Mouse (Mus musculus): ENCODE results near the gene Fam160a2.
A peak's percentile ranks its signal among the peaks of the same experiment; 100 is the strongest.

Gene Fam160a2

DNA sequence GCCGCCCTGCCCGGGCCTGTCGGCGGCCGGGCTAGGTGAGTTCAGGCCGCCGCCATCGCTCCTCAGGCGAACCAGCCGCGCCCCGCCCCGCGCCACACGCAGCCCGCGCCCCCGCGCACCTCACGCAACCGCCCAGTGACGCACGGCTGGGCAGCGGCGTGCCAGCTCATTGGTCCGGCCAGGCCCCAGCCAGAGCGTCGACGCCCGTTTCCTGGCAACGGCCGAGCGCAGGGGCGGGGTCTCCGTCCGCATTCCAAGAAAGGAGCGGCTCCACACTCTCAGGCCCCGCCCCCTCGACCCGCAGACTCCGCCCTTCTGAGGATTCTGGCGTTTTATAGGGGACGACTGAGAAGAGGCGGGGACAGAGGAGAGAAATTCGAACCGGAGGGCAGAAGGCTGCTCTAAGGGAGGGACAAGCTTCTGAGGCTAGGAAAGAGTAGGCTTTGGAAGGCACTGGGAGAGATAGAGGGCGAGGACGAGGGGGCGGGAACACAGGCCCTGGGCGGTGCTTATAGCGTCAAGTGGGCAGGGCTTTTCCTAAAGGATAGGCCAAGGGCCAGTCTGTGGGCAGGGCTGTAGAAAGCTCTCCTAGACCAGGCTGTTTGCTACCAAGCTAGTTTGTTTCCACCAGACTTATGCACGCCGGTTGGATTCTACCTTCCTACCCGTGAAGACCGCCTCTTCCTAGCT is at the start of gene Fam160a2:
Gene Fam160a2, minus strand, starts transcription at position 120 of the 690 bp plus-strand sequence.
- peak; percentile 98 to 99 for DNase-seq (ENCODE audit: low spot score in 2 of 2)

DNA sequence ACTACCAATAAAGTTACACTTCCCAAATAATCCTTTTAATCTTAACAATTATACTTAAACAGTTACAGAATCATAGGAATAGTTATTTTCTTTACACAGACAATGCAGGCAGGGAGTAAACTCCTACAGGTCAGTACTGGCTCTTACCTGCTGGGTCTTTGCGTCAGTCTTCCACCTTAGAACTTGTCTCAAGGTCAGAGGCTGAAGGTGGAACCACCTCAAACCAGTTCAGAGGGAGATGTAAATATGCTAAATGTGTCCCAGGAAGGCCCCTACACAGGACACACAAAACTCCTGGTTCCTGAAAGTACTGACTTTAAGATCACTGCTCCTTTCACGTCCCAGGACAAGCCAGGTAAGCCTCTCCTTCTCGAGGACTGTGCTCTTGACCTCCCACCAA is 45.2 kb upstream of the Fam160a2 start:
- DNase-seq (ENCODE audit: low spot score in 2 of 2): no peak

DNA sequence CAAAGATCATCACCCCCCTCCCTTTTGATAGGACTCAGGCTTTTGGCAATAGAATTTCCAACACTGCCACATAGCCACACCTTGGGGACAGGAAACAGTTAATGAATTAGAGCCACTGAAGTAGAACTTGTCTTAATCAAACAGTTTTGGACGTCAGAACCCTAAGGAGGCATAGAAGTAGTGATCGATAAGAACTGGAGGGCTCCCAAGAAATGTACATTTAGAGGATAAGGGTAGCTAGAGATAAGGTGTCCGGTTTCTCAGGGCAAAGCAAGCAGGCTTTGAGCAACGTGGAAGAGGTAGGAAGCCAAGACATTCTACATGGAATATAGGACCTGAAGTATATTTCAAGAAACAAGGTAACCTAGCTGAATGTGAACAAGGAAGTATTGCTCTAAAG is 41.6 kb upstream of the Fam160a2 start:
- DNase-seq (ENCODE audit: low spot score in 2 of 2): no peak

DNA sequence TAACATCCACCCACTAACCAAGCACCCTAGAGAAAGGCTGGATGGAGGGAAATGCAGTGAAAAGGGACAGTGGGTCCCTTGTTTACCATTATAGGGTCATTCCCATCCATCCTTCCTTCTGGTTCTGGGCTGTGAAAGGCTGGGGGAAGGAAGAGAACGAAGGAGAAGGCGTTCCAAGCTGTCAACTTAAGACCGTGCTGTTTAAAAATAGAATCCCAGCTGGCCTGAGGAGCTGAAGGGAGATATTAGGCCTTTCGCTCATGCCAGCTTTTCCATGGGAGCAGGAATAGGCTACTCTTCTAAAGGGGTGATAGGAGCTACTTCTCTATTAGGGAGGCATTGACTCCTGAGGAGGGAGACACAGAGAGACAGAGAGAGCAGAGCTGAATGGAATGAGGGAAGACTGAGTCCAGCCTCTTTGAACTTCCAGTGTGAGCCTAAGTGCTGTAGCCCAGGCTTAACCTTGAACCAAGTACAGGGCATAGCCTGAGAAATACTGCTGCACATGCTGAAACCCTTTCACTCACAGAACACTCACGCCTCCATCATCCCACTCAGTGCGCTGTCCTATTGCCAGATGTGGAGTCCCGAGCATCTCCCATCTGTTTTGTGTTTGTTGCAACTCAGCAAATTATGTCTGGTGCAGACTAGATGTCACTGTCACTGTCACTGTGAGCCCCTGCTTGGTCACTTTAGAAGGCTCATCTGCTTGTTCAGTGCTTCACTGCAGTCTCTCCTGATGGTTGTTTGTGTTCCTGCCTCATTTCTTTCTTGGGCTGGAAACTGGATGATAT is 38.3 kb upstream of the Fam160a2 start:
- no peak for DNase-seq (ENCODE audit: low spot score in 2 of 2)

DNA sequence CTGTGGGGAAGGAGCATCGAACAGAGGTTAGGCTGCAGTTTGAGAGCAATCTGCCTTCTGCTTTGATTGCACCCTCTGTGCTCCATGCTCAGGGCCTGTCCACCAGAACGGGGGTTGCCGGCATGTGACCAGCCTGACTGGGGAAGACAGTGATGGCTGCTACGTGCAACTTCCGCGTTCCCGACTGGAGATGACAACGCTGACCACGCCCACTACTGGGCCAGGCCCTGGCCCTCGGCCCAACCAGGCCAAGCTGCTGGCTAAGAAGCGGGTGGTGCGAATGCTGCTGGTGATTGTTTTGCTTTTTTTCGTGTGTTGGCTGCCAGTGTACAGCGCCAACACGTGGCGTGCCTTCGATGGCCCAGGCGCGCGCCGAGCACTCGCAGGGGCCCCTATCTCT is 34.9 kb upstream of the Fam160a2 start:
- DNase-seq (ENCODE audit: low spot score in 2 of 2): no peak

DNA sequence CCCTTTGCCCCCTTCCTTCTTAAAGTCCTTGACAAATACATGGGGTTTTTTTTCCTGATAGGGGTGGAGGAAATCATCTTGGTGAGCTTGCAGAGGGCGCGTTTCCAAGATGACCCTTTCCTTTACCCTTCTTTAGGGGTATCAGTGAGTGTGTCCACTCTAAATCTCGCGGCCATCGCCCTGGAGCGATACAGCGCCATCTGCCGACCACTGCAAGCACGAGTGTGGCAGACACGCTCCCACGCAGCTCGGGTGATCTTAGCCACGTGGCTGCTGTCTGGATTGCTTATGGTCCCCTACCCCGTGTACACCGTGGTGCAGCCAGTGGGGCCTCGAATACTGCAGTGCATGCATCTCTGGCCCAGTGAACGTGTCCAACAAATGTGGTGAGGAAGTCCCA is 34.0 kb upstream of the Fam160a2 start:
- no peak for DNase-seq (ENCODE audit: low spot score in 2 of 2)

DNA sequence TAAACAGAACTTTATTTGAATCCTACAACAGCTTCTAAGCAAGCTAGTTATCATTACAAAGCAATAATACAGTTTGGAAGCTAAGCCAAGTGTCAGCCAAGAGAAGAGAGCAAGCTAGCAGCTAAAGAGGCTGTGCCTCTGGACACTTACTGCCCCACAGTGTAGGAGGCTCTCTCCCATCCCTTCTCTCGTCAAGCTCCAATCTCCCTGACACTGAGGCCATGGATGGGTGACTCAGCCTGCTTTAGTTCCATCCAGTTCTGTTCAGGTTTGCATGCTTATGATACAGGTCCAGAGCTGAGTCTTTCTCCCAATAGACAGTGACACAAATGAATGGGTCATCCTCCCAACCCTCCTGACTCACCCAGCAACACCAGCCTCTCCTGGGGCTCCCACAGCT is 32.2 kb upstream of the Fam160a2 start:
- no peak for DNase-seq (ENCODE audit: low spot score in 2 of 2)

DNA sequence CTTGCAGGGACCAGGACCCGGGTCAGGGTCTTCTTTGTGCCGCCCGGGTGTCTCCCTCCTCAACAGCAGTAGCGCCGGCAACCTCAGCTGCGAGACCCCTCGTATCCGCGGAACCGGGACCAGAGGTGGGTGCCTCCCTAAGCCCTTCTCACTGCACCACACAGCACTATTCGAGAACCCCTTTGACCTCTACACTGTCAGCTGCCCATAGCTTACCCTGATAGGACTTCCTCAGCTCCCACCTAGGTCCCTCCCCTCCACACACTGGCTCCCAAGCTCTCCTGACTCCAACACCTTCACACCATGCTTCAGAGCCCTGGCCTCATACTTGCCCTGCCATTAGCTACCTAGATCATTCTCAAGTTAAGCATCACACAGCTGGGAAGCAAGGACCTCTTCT is 26.2 kb upstream of the Fam160a2 start:
- DNase-seq (ENCODE audit: low spot score in 2 of 2): no peak

DNA sequence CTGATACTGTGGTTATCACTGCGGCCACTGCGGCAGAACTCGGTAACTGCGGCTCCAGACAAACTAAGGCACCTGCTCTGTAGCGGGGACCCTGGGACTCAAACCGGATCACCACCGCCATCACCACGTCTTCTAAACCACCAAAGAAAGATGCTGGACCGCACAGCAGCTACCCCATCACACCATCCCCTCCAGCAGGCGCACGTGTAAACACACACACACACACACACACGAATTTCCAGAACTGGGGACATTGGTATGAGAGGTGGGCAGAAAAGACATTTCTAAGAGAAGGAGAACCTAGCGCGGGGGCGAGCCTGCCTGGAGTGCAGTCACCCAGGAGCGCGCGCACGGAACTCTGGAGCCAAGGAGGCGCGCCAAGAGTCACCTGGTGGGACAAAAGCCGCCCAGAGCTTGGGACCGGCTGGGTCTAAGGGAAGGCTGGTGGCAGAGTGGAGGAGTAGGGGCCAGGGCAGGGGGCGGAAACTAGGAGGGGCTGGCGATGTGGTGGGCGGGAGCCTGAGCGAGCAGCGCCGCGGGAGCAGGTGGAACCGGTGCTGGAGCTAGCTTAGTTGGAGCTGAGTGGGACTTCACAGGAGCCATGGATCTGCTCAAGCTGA is 25.7 kb upstream of the Fam160a2 start, which contains the start of gene Cckbr:
Gene Cckbr, plus strand, starts transcription at position 308 of the 620 bp plus-strand sequence.
- DNase-seq (ENCODE audit: low spot score in 2 of 2): no peak

DNA sequence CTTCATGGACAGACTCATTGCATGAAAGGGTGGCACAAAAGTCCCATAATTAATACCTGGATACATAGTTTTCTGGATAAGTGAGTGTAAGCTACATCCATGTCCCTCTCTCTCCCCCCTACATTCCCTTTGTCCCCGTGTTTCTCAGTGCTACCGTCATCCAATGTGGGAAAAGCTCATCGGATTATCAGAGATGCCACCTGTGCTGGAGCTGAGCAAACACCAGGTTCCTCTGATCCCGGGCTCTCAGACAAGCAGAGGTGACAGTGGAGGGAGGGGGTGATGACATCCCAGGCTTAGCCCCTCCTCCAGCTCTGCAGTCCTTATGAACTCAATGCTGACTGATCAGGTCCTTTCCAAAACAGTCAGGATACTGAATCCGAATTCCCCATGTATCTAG is 24.5 kb upstream of the Fam160a2 start:
- no peak for DNase-seq (ENCODE audit: low spot score in 2 of 2)

DNA sequence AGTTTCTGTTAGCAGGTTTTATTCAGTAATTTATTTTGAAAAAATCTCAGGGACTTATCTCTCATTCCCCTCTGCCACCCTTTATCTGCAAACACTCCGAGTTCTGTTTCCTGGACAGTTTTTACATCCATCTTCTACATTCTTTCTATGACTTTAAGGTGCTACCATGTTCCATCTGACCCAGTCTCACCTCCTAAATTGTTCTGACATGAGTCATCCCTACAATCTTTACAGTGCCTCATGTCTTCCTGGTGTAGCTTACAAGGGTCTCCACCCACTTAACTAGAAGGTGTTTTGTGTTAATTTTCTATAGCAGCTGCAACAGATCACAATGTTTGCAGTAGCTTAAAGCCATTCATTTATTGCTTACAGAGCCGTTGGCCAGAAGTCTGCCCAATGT is 21.0 kb upstream of the Fam160a2 start:
- DNase-seq (ENCODE audit: low spot score in 2 of 2): no peak

DNA sequence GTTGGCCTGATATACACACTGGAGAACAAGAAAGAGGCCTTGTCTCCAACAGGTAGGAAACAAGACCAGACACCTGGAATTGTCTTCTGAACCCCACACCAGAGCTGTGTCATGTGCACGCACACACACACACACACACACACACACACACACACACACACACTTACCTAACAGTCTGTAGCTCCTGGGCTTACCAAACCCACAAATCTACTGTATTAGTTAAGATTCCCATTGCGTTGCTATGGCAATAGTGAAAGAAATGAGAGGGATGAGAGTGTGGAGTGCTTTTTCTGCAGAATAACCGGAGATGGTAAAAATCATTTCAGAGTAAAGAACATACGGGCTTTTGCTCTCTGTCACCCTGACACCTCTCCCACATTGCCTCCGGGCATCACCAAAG is 18.3 kb upstream of the Fam160a2 start:
- DNase-seq (ENCODE audit: low spot score in 2 of 2): no peak

DNA sequence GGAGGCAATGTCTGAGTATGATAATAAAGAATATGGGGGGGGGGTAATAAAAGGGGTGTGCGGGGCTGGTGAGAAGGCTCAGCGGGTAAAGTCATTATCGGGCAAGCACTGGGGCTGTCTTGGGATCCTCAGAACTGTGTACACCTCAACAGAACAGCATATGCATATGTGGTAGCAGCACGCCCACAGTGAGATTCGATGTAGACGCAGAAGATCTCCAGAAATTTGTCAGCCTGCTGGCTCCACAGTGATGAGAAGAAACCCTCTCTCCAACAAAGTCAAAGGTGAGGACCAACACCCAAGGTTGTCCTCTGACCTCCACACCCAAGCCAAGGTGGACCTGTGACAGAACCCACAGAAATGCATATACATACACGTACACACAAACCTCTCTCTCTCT is 16.7 kb upstream of the Fam160a2 start:
- no peak for DNase-seq (ENCODE audit: low spot score in 2 of 2)

DNA sequence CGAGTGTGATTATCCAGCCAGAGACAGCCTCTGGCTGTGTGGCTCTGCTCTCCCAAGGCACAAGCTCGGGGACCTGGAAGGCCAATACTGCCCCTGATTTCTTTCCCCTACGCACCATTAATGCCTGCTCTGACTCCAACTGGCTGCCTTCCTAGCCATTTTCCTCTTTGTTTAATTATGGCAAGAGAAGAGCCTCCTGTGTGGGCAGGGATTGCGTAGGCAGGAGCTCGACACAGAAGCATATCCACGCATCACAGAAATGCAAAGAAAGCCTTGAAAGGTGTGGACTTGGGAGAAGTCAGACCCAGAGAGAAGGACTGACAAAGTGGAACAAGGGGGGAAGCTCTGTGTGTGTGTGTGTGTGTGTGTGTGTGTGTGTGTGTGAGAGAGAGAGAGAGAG is 14.5 kb upstream of the Fam160a2 start:
- DNase-seq (ENCODE audit: low spot score in 2 of 2): no peak

DNA sequence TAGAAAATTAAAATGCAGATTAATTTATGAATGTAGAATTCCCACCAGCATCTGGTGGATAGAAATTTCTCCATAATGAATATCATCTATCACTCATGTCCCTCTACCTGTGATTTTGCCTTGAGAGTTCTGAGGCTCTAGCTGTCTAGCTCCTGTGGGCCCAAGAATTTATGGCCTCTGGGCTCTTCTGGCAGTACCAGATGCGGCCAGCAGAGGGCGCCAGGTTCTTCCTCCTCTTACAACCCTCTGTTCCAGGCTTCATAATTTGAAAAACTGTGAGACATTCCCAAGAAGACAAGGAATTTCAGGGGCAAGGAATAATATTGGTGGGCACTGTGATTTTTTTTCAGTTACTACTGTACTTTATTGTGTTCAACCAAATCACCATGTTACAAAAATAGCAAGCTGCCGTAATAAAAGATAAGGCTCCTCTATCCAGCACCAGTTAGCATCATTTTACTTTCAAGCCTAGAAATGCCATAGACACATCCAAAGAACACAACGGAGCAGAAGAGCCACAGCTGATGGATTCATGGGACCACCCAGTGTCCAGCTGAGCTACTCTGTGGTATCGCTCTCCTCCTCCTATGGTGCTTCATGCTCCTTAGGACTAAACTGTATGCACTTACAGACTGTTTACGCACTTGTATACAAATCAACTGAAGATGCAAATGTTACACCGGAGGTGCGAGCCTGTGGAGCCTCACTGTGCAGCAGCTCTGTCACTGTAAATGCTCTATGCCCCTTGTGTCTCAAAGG is 12.2 kb upstream of the Fam160a2 start:
- DNase-seq (ENCODE audit: low spot score in 2 of 2): peak in 1 of 2 experiments; percentile 40

DNA sequence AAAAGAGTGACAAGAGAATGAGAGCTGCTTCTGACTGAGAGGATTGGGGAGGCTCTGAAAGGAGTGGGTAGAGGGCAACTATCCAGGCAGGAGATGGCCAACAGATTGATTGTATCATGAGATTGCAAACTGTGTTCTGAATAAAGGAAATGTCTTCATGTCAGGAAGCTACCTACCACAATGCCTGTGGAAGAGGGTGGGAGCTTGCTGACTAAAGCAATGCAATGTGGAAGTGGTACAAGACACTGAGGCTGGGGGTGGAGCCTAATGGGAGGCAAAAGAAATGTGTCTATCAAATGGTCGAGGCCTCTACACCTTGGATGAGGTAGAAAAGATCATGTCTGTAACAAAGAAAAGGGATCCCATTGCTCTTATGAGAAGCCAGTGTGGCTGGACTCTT is 6.5 kb upstream of the Fam160a2 start:
- DNase-seq (ENCODE audit: low spot score in 2 of 2): no peak

DNA sequence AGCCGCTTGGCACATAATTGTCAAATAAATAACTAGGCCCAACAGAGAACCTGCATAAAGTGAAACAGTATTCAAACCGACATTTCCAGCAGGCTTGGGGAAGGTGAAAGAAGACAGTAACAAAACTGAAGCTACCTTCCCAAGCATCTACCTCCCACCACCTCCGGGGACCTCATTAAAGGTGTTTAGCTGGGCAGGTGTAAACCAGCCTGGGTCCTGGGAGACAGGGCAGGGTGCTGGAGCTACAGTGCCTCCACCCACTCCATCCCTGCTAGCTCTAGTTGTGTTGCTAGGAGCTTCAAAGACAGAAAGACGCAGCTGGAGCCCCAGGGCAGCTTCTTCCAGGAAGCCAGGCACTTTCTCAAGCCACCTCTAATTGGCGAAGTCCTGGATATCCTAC is 4.4 kb upstream of the Fam160a2 start, which contains the start of gene Cnga4:
Gene Cnga4, plus strand, starts transcription at position 301 of the 400 bp plus-strand sequence.
- no peak for DNase-seq (ENCODE audit: low spot score in 2 of 2)

DNA sequence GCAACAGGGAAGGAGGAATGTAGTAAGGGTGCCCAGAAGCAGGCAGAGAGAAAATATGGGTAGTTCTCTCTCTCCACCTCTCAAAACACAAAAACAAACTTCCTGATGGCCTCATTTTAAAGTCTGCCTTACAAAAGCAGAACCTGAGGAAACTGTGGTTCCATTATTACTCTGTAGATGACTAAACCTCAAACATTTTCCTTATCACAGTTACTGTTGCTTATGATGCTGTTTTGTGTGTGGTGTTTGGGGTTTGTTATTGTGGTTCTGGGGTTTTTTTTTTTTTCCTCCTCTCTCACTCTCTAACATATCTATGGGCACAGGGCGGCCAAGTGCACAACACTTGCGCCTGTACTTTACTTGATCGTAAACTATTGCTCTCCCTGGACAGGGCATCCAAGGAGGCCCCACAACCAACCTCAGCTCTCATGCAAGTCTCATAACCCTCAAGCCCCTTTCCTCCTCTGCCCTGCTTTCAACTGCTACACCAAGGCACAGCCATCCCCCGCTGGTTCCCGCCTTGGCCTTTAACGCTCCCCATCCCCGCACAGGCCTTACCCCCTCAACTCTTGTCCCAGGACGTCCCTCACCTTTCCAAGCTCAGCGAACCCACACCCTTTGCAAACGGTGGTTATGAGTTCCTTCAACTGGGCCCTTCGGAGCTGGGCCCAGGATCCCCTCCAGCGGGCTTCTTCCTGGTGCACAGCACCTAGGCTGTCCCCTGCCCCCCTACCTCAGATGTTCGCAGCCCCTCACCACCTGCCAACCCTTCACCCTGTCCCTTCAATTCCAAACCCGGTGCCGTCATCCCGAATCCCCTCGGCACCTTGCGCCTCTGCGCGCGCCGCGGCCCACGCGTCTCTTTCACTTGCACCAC is 558 bp downstream of the Fam160a2 start:
- peak in 1 of 2 experiments; percentile 8 for DNase-seq (ENCODE audit: low spot score in 2 of 2)

DNA sequence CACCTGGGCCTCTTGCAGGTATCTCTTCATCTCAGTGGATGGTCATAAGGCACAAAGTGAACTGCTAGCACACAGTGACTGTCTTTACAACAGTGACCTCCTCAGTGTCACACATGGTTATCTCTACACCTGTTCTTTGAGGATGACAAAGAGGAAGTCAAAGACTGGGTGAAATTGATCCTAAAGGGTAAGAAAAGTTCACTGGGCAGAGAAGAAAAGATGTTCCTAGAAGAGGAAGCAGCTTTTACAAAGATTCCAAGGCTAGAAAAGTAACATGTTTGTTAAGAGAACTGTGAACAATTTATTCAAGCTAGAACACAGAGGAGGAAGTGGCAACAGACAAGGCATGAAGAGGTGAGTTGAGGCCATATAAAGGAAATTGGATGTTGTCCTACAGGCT is 3.7 kb downstream of the Fam160a2 start:
- DNase-seq (ENCODE audit: low spot score in 2 of 2): no peak

DNA sequence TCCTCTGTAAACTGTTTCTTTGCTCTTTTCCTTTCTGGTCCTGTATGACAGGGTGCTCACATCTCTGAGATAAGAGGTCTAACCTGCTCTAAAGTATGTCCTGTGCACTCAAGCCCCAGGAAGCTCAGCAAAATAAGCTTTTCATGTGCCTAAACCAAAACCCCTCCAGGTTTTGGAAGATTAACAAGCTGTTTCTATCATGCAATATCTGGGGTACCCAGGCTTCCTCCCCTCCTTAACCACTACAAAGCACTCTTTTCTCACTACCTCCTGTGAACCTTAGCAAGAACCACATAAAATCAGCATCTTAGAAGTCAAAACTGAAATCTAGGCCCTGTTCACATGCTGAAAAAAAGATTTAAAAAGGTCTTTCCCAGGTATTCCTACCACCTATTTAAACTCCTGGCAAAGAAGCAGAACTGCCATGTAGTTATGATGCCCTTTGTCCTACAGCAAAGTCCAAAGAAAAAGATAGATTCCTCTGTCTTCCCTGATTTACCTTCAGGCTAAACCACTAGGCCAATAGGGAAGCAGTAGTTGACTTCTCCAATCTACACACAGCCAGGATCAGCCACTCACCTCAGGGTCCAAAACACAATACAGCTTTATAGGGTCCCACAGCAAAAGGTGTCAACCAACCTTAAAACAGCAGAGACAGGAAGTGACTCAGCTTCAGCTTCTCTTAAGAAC is 4.6 kb downstream of the Fam160a2 start:
- no peak for DNase-seq (ENCODE audit: low spot score in 2 of 2)
